Mouse (Mus musculus) mesoderm, embryonic 11.5 days (tissue): ENCODE measurements around the gene Gm21961.
"Not testable (repeated sequence)": the region's sequence is repeated elsewhere in the genome, so short reads cannot be mapped to it uniquely, and the experiment has no call there.

ENCODE experiments used
- DNase-seq: peaks from one replicate; pipeline ENCODE4 v3.0.0-alpha.2; 2012; ENCODE audit warnings: low read depth, low spot score

The Gm21961 gene

DNA sequence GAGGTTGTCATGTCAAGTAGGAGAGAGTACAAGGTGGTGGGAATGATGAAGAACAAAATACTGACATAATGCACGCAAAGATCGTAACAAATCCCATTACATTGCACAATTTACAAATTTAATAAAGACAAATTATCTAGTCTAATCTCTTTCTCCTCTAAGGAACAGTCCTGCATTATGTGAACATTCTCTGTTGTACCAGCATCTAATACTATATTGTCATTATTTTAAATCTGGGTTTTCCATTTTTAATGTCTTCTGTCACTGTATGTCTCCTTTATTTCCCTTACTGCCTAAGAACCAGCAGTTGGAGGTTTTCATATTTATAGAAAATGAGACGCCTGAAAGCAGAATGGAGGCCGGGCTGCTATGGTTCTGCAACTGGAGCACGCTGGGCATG lies at the start of gene Gm21961:
TSS of gene Gm21961 (minus strand) at position 101 of the 400 bp plus-strand sequence.
- DNase-seq, result no peak

DNA sequence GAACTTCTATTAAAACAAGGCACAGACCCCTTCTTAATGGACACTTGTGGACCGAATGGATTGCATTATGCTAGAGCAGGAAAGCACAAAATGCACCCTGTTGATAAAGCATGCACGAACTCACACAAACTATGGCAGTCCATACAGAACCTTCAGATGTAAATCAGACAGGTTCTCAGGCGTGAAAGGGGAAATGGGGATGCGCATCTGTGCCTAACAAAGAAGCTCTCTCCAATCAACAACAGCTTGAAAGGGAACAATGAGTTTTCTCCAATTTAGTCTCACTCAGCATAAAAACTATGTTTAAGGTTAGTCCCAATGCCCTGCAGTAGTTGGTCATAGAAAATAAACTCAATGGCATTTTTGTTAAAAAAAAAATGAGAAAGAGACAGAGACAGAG lies 27.3 kb upstream of the Gm21961 start:
- DNase-seq, result peak; percentile 53

DNA sequence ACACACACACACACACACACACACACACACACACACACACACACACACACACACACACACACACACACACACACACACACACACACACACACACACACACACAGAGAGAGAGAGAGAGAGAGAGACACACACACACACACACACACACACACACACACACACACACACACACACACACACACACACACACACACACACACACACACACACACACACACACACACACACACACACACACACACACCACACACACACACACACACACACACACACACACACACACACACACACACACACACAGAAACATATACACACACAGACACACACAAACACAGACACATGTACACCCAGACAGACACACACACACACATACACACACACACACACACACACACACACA lies 24.5 kb upstream of the Gm21961 start:
- DNase-seq, result not testable (repeated sequence)

DNA sequence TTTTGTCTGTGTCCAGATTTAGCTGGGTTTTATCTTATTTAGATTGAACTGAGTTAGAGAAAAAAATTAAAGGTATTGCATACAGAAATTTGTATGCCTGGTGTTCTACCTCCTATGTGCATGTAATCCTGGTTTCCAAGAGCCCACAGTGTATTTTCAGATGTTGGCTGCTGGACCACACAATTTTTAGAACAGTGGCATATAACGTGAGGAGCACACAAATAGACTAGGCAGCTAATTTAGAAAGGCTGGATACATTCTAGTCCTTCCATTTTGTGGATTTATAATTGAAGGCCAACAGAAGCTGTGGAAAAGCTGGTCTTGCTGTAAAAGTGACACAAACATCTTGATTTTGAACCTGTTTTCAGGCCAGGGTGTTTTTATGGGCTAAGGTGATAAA lies 3.3 kb upstream of the Gm21961 start:
- no peak for DNase-seq

DNA sequence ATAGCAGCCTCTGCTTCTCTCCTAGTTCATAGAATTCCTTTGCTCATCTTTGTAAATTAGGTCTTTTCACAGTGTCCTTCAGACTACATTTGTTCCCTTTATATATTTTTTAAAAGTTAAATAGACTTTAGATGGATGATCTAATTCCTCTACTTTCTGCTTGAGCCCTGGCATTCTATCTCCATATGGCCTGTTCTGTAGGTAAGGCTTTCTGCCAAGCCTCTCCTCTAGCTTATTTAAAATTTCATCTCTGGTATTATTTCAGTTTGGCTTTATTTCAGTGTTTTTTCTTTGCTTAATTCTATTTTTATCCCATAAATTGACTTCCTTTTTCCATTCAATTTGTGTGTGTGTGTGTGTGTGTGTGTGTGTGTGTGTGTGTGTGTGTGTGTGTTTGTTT lies 8.5 kb downstream of the Gm21961 start:
- DNase-seq, result no peak

- no peak for DNase-seq
Observed at GRCm38 (mm10) chr15:64994498-64994897, 20.2 kb downstream of the Gm21961 start.

GRCm38 (mm10) chr15:64979976-64980375 lies 34.7 kb downstream of the Gm21961 start:
- DNase-seq, result no peak

GRCm38 (mm10) chr15:64976044-64976805 lies 38.5 kb downstream of the Gm21961 start:
- no peak for DNase-seq
